In the genomic region with DNA sequence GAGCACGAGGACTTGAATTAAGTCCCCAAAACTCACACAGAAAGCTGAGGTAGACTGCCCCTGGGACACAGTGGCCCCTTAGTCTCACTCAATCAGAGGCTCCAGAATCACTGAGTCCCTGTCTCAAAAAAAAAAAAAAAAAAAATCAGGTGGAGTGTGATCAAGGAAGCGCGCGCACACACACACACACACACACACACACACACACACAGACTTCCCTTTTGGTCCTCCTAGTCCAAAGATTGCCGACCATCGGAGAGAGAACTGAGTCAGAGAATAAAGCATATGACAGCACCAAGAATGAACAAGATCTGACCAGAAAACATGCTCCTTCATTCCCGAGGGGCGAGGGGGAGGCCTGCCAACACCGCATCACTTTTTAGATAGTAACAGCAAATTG, we compare ENCODE assay signal across 8 mouse cellular contexts. TPM values are rescaled to one million over a fixed set of nuclear protein-coding genes. Genes with fewer than 3 reads are reported as not detected.
A peak's percentile ranks its signal among the peaks of the same experiment; 100 is the strongest.
DNase-seq lines count a peak whose midpoint lies in the region; ATAC-seq and TF ChIP-seq lines count a peak whose summit lies in the region.

No protein-coding gene starts in this region.

- H3K9ac ChIP-seq in forebrain, embryonic 13.5 days = peak overlapping the region; percentile 92
- H3K9ac ChIP-seq in liver, embryonic 15.5 days = peak overlapping the region; percentile 84

- peaks cover 6% of the 10 kb centered on the region for H3K36me3 ChIP-seq in forebrain, embryonic 13.5 days (ENCODE audit: poor library complexity, severe bottlenecking)
- H3K36me3 ChIP-seq in liver, embryonic 15.5 days (replicated peaks) = peaks cover 7% of the 10 kb centered on the region

- peaks cover 33% of the 10 kb centered on the region for H3K4me1 ChIP-seq in forebrain, embryonic 13.5 days
- peaks cover 63% of the 10 kb centered on the region for H3K4me1 ChIP-seq in liver, embryonic 15.5 days (replicated peaks)

- no peaks in the 10 kb centered on the region for H3K27me3 ChIP-seq in forebrain, embryonic 13.5 days
- H3K27me3 ChIP-seq in liver, embryonic 15.5 days = no peaks in the 10 kb centered on the region

- intact Hi-C loops in gastrocnemius, adult 2 months (cut with DNase I) = loop anchor here (10.0 kb wide), 1 partner anchor 118 kb away; no protein-coding TSS in a partner anchor

- H3K4me3 ChIP-seq in gastrocnemius, adult 2 months = peak overlapping the region; percentile 81
- H3K4me3 ChIP-seq in forebrain, embryonic 13.5 days = peak overlapping the region; percentile 72
- peak overlapping the region; percentile 92 for H3K4me3 ChIP-seq in liver, embryonic 15.5 days (replicated peaks)

- ATAC-seq in forebrain, embryonic 13.5 days = no peak
- no peak for ATAC-seq in liver, embryonic 15.5 days (ENCODE audit: insufficient read depth)

- H3K4me2 ChIP-seq in forebrain, embryonic 13.5 days = peak overlapping the region; percentile 92
- peak overlapping the region; percentile 81 for H3K4me2 ChIP-seq in liver, embryonic 15.5 days

- 81% methylated on average over 9 of the region's 9 CpGs for WGBS in forebrain, embryonic 13.5 days
- 54% methylated on average over 9 of the region's 9 CpGs for WGBS in liver, embryonic 15.5 days (ENCODE audit: insufficient replicate concordance)

- H3K27ac ChIP-seq in gastrocnemius, adult 2 months = peak overlapping the region; percentile 98; the same call in 1 of the 2 replicates
- H3K27ac ChIP-seq in forebrain, embryonic 13.5 days = no peak overlapping the region
- H3K27ac ChIP-seq in liver, embryonic 15.5 days (replicated peaks) = peak overlapping the region; percentile 93; the same call in 1 of the 2 replicates

- H3K9me3 ChIP-seq in forebrain, embryonic 13.5 days (replicated peaks) = no peaks in the 10 kb centered on the region
- no peaks in the 10 kb centered on the region for H3K9me3 ChIP-seq in liver, embryonic 15.5 days (replicated peaks)

- no peak for DNase-seq in gastrocnemius, adult 2 months
- no peak for DNase-seq in gastrocnemius, postnatal 10 days
- peak; percentile 24 for DNase-seq in A20 (ENCODE audit: low read depth, low spot score)
- DNase-seq in urinary bladder, postnatal 25 days (ENCODE audit: low spot score) = no peak
- DNase-seq in layer of hippocampus, adult 9-11 months = no peak
- no peak for DNase-seq in retina, embryonic 14.5 days (ENCODE audit: low spot score)

- TF ChIP-seq CTCF in gastrocnemius, adult 2 months (IDR thresholded peaks at IDR 0.05) = no peak

RNA-seq across cellular contexts. Expression of a gene that starts 1.4 kb away (rescaled TPM):
- total RNA-seq in gastrocnemius, adult 2 months (2021) = 10 to 100 TPM; 28.6 to 28.7 TPM
- 10 to 100 TPM; 55.4 to 65.0 TPM for total RNA-seq in gastrocnemius, postnatal 10 days (2021)
- polyA plus RNA-seq in forebrain, embryonic 13.5 days (2015; fragmentation: Nextera tagmentation; extraction: Ambion mirVana) = 67.2 and 70.5 TPM in 2 replicates
- polyA plus RNA-seq in liver, embryonic 15.5 days (2015; fragmentation: Nextera tagmentation; extraction: Ambion mirVana) = 24.7 and 26.3 TPM in 2 replicates

RNA-seq across cellular contexts. Expression of a gene that starts 17.9 kb away (rescaled TPM):
- 10 to 100 TPM; 15.9 to 16.6 TPM for total RNA-seq in gastrocnemius, adult 2 months (2021)
- total RNA-seq in gastrocnemius, postnatal 10 days (2021) = 10 to 100 TPM; 13.0 to 15.0 TPM
- 109 and 130 TPM in 2 replicates for polyA plus RNA-seq in forebrain, embryonic 13.5 days (2015; fragmentation: Nextera tagmentation; extraction: Ambion mirVana)
- 16.5 and 18.1 TPM in 2 replicates for polyA plus RNA-seq in liver, embryonic 15.5 days (2015; fragmentation: Nextera tagmentation; extraction: Ambion mirVana)

RNA-seq across cellular contexts. Expression of a gene that starts 17.9 kb away (rescaled TPM):
- not detected for total RNA-seq in gastrocnemius, adult 2 months (2021)
- not detected for total RNA-seq in gastrocnemius, postnatal 10 days (2021)
- 0.19 and 0.62 TPM in 2 replicates for polyA plus RNA-seq in forebrain, embryonic 13.5 days (2015; fragmentation: Nextera tagmentation; extraction: Ambion mirVana)
- polyA plus RNA-seq in liver, embryonic 15.5 days (2015; fragmentation: Nextera tagmentation; extraction: Ambion mirVana) = 0.05 and 0.08 TPM in 2 replicates

RNA-seq across cellular contexts. Expression of a gene that starts 47.9 kb away (rescaled TPM):
- 1 to 10 TPM; 5.2 to 6.6 TPM for total RNA-seq in gastrocnemius, adult 2 months (2021)
- 1 to 10 TPM; 3.6 to 4.4 TPM for total RNA-seq in gastrocnemius, postnatal 10 days (2021)
- 15.2 and 16.8 TPM in 2 replicates for polyA plus RNA-seq in forebrain, embryonic 13.5 days (2015; fragmentation: Nextera tagmentation; extraction: Ambion mirVana)
- 5.4 and 7.4 TPM in 2 replicates for polyA plus RNA-seq in liver, embryonic 15.5 days (2015; fragmentation: Nextera tagmentation; extraction: Ambion mirVana)

RNA-seq across cellular contexts. Expression of a gene that starts 55.4 kb away (rescaled TPM):
- total RNA-seq in gastrocnemius, adult 2 months (2021) = not detected
- not detected for total RNA-seq in gastrocnemius, postnatal 10 days (2021)
- not detected in 2 replicates for polyA plus RNA-seq in forebrain, embryonic 13.5 days (2015; fragmentation: Nextera tagmentation; extraction: Ambion mirVana)
- not detected in 2 replicates for polyA plus RNA-seq in liver, embryonic 15.5 days (2015; fragmentation: Nextera tagmentation; extraction: Ambion mirVana)
